Mouse (Mus musculus) liver, embryonic 11.5 days (tissue): ENCODE results near the gene Kbtbd2. TPM values are rescaled to one million over a fixed set of nuclear protein-coding genes. Genes with fewer than 3 reads are reported as not detected.
A peak's percentile ranks its signal among the peaks of the same experiment; 100 is the strongest.

Experiments
- ATAC-seq: fragments of 200-750 bp; cut with Nextera tagmentation; replicated peaks from 2 replicates; pipeline ENCODE4 v1.8.0; 2017; ENCODE audit warnings: moderate number of reproducible peaks, mild to moderate bottlenecking, moderate TSS enrichment, moderate library complexity; ENCODE audit not compliant: low FRiP score
- DNase-seq: peaks from one replicate; pipeline ENCODE4 v3.0.0-alpha.2; 2017; ENCODE audit warnings: low spot score
- H3K27ac ChIP-seq: fragments of 300-500 bp; sonication (generic); 2 replicates; pipeline ENCODE4 v1.5.1; 2014; ENCODE audit warnings: mild to moderate bottlenecking, low read depth, low read length, control low read depth
- H3K27me3 ChIP-seq: fragments of 300-500 bp; sonication (generic); replicated peaks from 2 replicates; pipeline ENCODE4 v1.6.1; 2014; ENCODE audit warnings: low read length, mixed read lengths; ENCODE audit not compliant: control insufficient read depth, insufficient read depth
- H3K36me3 ChIP-seq: fragments of 300-500 bp; sonication (generic); 2 replicates; pipeline ENCODE4 v1.6.1; 2014; ENCODE audit warnings: mild to moderate bottlenecking, low read length, moderate library complexity, mixed read lengths; ENCODE audit not compliant: control insufficient read depth, insufficient read depth
- H3K4me1 ChIP-seq: fragments of 300-500 bp; sonication (generic); replicated peaks from 2 replicates; pipeline ENCODE4 v1.6.1; 2014; ENCODE audit warnings: low read length, mixed read lengths; ENCODE audit not compliant: control insufficient read depth, insufficient read depth
- H3K4me2 ChIP-seq: fragments of 300-500 bp; sonication (generic); 2 replicates; pipeline ENCODE4 v1.6.1; 2014; ENCODE audit warnings: mild to moderate bottlenecking, control low read depth, moderate library complexity
- H3K4me3 ChIP-seq: fragments of 300-500 bp; sonication (generic); 2 replicates; pipeline ENCODE4 v1.5.1; 2014; ENCODE audit warnings: low read depth, low read length, control low read depth
- H3K9ac ChIP-seq: fragments of 300-500 bp; sonication (generic); 2 replicates; pipeline ENCODE4 v1.6.1; 2014; ENCODE audit warnings: low read depth, low read length, control low read depth
- H3K9me3 ChIP-seq: fragments of 300-500 bp; sonication (generic); 2 replicates; pipeline ENCODE4 v1.6.1; 2016; ENCODE audit warnings: low read length, inconsistent platforms, mixed read lengths; ENCODE audit not compliant: control insufficient read depth
- whole genome bisulfite sequencing: fragments of 180-500 bp; shearing (Covaris S2); extraction: QIAGEN DNeasy Blood & Tissue Kit; methylation state at CpG from one replicate; pipeline ENCODE4 v1.1.7; 2014; 5-methylcytosine and 5-hydroxymethylcytosine counted together
- polyA plus RNA-seq: library from polyadenylated mRNA; unstranded; fragments of >200 nt; fragmentation: Nextera tagmentation; extraction: Ambion mirVana; gene quantifications from 2 replicates; pipeline ENCODE4 v1.2.1, GENCODE M21; 2014

Gene Kbtbd2
- polyA plus RNA-seq, result 24.4 and 27.9 TPM in 2 replicates

- no peaks in the 10 kb centered on the region for H3K9me3 ChIP-seq
- peak; percentile 91 for DNase-seq
- peak within 1 kb of the TSS; percentile 98 for H3K9ac ChIP-seq
- WGBS, result under 1% methylated on average over 96 of the region's 98 CpGs
- ATAC-seq, result peak; percentile 93
- H3K27me3 ChIP-seq, result no peaks in the 10 kb centered on the region
- H3K4me3 ChIP-seq, result peak within 1 kb of the TSS; percentile 88
- peak within 1 kb of the TSS; percentile 76 for H3K4me2 ChIP-seq
- H3K36me3 ChIP-seq, result no peaks in the 10 kb centered on the region
- H3K4me1 ChIP-seq, result peaks cover 16% of the 10 kb centered on the region
- peak within 1 kb of the TSS; percentile 99 for H3K27ac ChIP-seq
Measured at GRCm38 (mm10) chr6:56797311-56798151, at the start of gene Kbtbd2. Gene Kbtbd2 (minus strand): TSS chr6:56797813.

- H3K9ac ChIP-seq, result no peak overlapping the region
- WGBS, result 63% methylated on average over 2 of the region's 2 CpGs
- H3K27me3 ChIP-seq, result no peaks in the 10 kb centered on the region
- H3K36me3 ChIP-seq, result no peaks in the 10 kb centered on the region
- no peak for DNase-seq
- H3K4me3 ChIP-seq, result no peak overlapping the region
- H3K27ac ChIP-seq, result no peak overlapping the region
- no peaks in the 10 kb centered on the region for H3K9me3 ChIP-seq
- ATAC-seq, result peak; percentile 82
- peaks cover 11% of the 10 kb centered on the region for H3K4me1 ChIP-seq
- no peak overlapping the region for H3K4me2 ChIP-seq
Measured at GRCm38 (mm10) chr6:56844365-56844764, 46.8 kb upstream of the Kbtbd2 start.

GRCm38 (mm10) chr6:56843229-56843628 lies 45.6 kb upstream of the Kbtbd2 start:
- Histone ChIP-seq H3K36me3 (no peaks in the 10 kb centered on the region), H3K27me3 (no peaks in the 10 kb centered on the region), H3K4me1 (peaks cover 11% of the 10 kb centered on the region), H3K9ac (no peak overlapping the region), H3K9me3 (no peaks in the 10 kb centered on the region), H3K4me3 (no peak overlapping the region), H3K27ac (no peak overlapping the region), H3K4me2 (no peak overlapping the region)
- 87% methylated on average over 3 of the region's 3 CpGs for WGBS
- DNase-seq (no peak), ATAC-seq (no peak)

GRCm38 (mm10) chr6:56837621-56838020 lies 40.0 kb upstream of the Kbtbd2 start:
- Histone ChIP-seq H3K4me1 (peaks cover 4% of the 10 kb centered on the region), H3K27ac (no peak overlapping the region), H3K4me3 (no peak overlapping the region), H3K9me3 (no peaks in the 10 kb centered on the region), H3K27me3 (no peaks in the 10 kb centered on the region), H3K36me3 (peaks cover 9% of the 10 kb centered on the region; the same call in 1 of the 2 replicates), H3K9ac (no peak overlapping the region), H3K4me2 (no peak overlapping the region)
- WGBS, result 84% methylated on average over 3 of the region's 3 CpGs
- ATAC-seq, result no peak
- DNase-seq, result no peak

GRCm38 (mm10) chr6:56837166-56837565 lies 39.6 kb upstream of the Kbtbd2 start:
- no peak overlapping the region for H3K4me3 ChIP-seq
- no peak for DNase-seq
- 92% methylated on average over 12 of the region's 12 CpGs for WGBS

GRCm38 (mm10) chr6:56835532-56835931 lies 37.9 kb upstream of the Kbtbd2 start:
- WGBS, result 89% methylated on average over 10 of the region's 10 CpGs
- DNase-seq, result no peak
- Histone ChIP-seq H3K4me3 (no peak overlapping the region), H3K9me3 (no peaks in the 10 kb centered on the region), H3K4me2 (no peak overlapping the region), H3K27ac (no peak overlapping the region), H3K36me3 (peaks cover 9% of the 10 kb centered on the region; the same call in 1 of the 2 replicates), H3K9ac (no peak overlapping the region), H3K27me3 (no peaks in the 10 kb centered on the region), H3K4me1 (peaks cover 4% of the 10 kb centered on the region)
- no peak for ATAC-seq

More at GRCm38 (mm10) chr6:56837166-56837565, 39.6 kb upstream of the Kbtbd2 start:
- no peak overlapping the region for H3K9ac ChIP-seq
- no peak overlapping the region for H3K4me2 ChIP-seq
- no peaks in the 10 kb centered on the region for H3K27me3 ChIP-seq
- H3K36me3 ChIP-seq, result peaks cover 9% of the 10 kb centered on the region; the same call in 1 of the 2 replicates
- ATAC-seq, result no peak
- no peak overlapping the region for H3K27ac ChIP-seq
- H3K4me1 ChIP-seq, result peaks cover 4% of the 10 kb centered on the region
- H3K9me3 ChIP-seq, result no peaks in the 10 kb centered on the region

- no peak overlapping the region for H3K4me2 ChIP-seq
- WGBS, result 75% methylated on average over 5 of the region's 5 CpGs
- peaks cover 4% of the 10 kb centered on the region for H3K4me1 ChIP-seq
- no peak overlapping the region for H3K27ac ChIP-seq
- no peak overlapping the region for H3K4me3 ChIP-seq
- no peaks in the 10 kb centered on the region for H3K9me3 ChIP-seq
- ATAC-seq (no peak), DNase-seq (no peak)
- no peak overlapping the region for H3K9ac ChIP-seq
- no peaks in the 10 kb centered on the region for H3K27me3 ChIP-seq
- H3K36me3 ChIP-seq, result peaks cover 9% of the 10 kb centered on the region; the same call in 1 of the 2 replicates
Measured at GRCm38 (mm10) chr6:56834769-56835168, 37.2 kb upstream of the Kbtbd2 start.

GRCm38 (mm10) chr6:56832830-56833229 lies 35.2 kb upstream of the Kbtbd2 start:
- ATAC-seq, result no peak
- Histone ChIP-seq H3K27ac (no peak overlapping the region), H3K4me3 (peak overlapping the region; percentile 68), H3K9ac (no peak overlapping the region; the same call in none of the 2 replicates), H3K4me2 (peak overlapping the region; percentile 79), H3K9me3 (no peaks in the 10 kb centered on the region), H3K36me3 (peaks cover 9% of the 10 kb centered on the region; the same call in 1 of the 2 replicates), H3K4me1 (peaks cover 4% of the 10 kb centered on the region), H3K27me3 (no peaks in the 10 kb centered on the region)
- DNase-seq, result no peak
